In the genomic region with DNA sequence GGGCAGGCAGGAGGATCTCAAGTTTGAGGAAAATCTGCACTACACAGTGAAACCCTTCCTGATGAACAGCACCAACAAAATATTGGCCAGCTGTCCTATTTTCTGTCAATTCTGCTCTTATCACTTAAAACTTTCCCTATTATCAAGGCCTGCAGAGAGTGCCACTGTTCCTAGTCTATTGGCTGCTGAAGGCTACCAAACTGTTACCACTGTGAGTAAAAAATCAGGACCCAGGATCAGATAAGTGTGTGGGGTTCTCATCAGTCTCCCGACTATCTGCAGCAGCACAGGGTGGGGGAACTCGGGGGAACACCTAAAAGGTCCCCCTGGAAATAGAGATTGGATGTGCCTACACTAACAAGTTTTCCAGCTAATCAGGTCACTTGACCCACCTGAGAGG, we compare ENCODE assay signal across 10 mouse cellular contexts. TPM values are rescaled to one million over a fixed set of nuclear protein-coding genes. Genes with fewer than 3 reads are reported as not detected.
DNase-seq lines count a peak whose midpoint lies in the region; ATAC-seq lines count a peak whose summit lies in the region.
"Had no signal": no experiment of that assay in that cellular context is flagged by ENCODE, and none has a peak within 500 bp of the region (broad histone marks: within the 10 kb centered on the region; RNA-seq: fewer than 3 reads in every experiment).

No protein-coding gene starts in this region.

- peak overlapping the region; percentile 100; the same call in 1 of the 2 replicates for H3K9ac ChIP-seq in heart, embryonic 13.5 days
- peak overlapping the region; percentile 45 for H3K9ac ChIP-seq in limb, embryonic 13.5 days
- H3K9ac ChIP-seq in stomach, embryonic 15.5 days: no peak overlapping the region

- intact Hi-C loops in heart, postnatal 14 days (cut with DNase I): loop anchor here (2.0 to 10.0 kb wide), 2 partner anchors 16 to 270 kb away; a partner anchor contains a TSS

- H3K9me3 ChIP-seq in heart, embryonic 13.5 days: no peaks in the 10 kb centered on the region
- H3K9me3 ChIP-seq in megakaryocyte, embryonic 14.5 days: no peaks in the 10 kb centered on the region
- H3K9me3 ChIP-seq in limb, embryonic 13.5 days: no peaks in the 10 kb centered on the region
- H3K9me3 ChIP-seq in stomach, embryonic 15.5 days: no peaks in the 10 kb centered on the region

- WGBS in heart, embryonic 13.5 days: 28% methylated on average over 2 of the region's 2 CpGs
- 78% methylated on average over 2 of the region's 2 CpGs for WGBS in limb, embryonic 13.5 days
- 56% methylated on average over 2 of the region's 2 CpGs for WGBS in stomach, embryonic 15.5 days

- no peak overlapping the region for H3K27ac ChIP-seq in heart, embryonic 13.5 days (replicated peaks)
- no peak overlapping the region for H3K27ac ChIP-seq in limb, embryonic 13.5 days
- no peak overlapping the region for H3K27ac ChIP-seq in stomach, embryonic 15.5 days

- no peaks in the 10 kb centered on the region for H3K27me3 ChIP-seq in heart, embryonic 13.5 days (replicated peaks)
- no peaks in the 10 kb centered on the region for H3K27me3 ChIP-seq in megakaryocyte, embryonic 14.5 days (replicated peaks)
- H3K27me3 ChIP-seq in limb, embryonic 13.5 days: no peaks in the 10 kb centered on the region
- no peaks in the 10 kb centered on the region for H3K27me3 ChIP-seq in stomach, embryonic 15.5 days (replicated peaks)

- peaks cover 14% of the 10 kb centered on the region for H3K36me3 ChIP-seq in heart, embryonic 13.5 days
- H3K36me3 ChIP-seq in megakaryocyte, embryonic 14.5 days (replicated peaks; ENCODE audit: low read length): peaks cover 43% of the 10 kb centered on the region
- peaks cover 24% of the 10 kb centered on the region for H3K36me3 ChIP-seq in limb, embryonic 13.5 days
- 0 out of 2 replicates have a peak, but pooled peaks cover 3% of the 10 kb centered on the region for H3K36me3 ChIP-seq in stomach, embryonic 15.5 days

- ATAC-seq in heart, embryonic 13.5 days (ENCODE audit: extremely low read depth, insufficient number of reproducible peaks, low FRiP score, low TSS enrichment): no peak
- ATAC-seq in megakaryocyte, adult 5-6 weeks (ENCODE audit: poor library complexity, severe bottlenecking): no peak
- ATAC-seq in limb, embryonic 13.5 days (ENCODE audit: low FRiP score, low read depth): no peak
- no peak for ATAC-seq in stomach, embryonic 15.5 days (ENCODE audit: insufficient read depth, low FRiP score, low read depth)
- no peak for ATAC-seq in cerebellum, adult (ENCODE audit: insufficient number of reproducible peaks, low FRiP score, low TSS enrichment)

- peaks cover 75% of the 10 kb centered on the region for H3K4me1 ChIP-seq in heart, embryonic 13.5 days
- H3K4me1 ChIP-seq in megakaryocyte, embryonic 14.5 days: peaks cover 88% of the 10 kb centered on the region
- peaks cover 46% of the 10 kb centered on the region for H3K4me1 ChIP-seq in limb, embryonic 13.5 days
- H3K4me1 ChIP-seq in stomach, embryonic 15.5 days: peaks cover 55% of the 10 kb centered on the region

- DNase-seq in heart, postnatal 14 days: no peak
- DNase-seq in cerebellum, postnatal 25 days: no peak
- DNase-seq: cerebellum, adult 9-11 months; left cerebral cortex, postnatal 4 days had no signal

- H3K4me2 ChIP-seq in heart, embryonic 13.5 days: peak overlapping the region; percentile 96
- H3K4me2 ChIP-seq in limb, embryonic 13.5 days (replicated peaks): peak overlapping the region; percentile 94
- H3K4me2 ChIP-seq in stomach, embryonic 15.5 days: peak overlapping the region; percentile 71

- H3K4me3 ChIP-seq in heart, embryonic 13.5 days: peak overlapping the region; percentile 100
- H3K4me3 ChIP-seq in megakaryocyte, embryonic 14.5 days (replicated peaks): peak overlapping the region; percentile 40
- H3K4me3 ChIP-seq in limb, embryonic 13.5 days: peak overlapping the region; percentile 100
- H3K4me3 ChIP-seq in stomach, embryonic 15.5 days (replicated peaks): no peak overlapping the region; the same call in 1 of the 2 replicates

RNA-seq across cellular contexts. Expression of a gene that starts 2.9 kb away (rescaled TPM):
- polyA plus RNA-seq in heart, embryonic 13.5 days (2015; fragmentation: Nextera tagmentation; extraction: Ambion mirVana): 582 and 610 TPM in 2 replicates
- total RNA-seq in heart, postnatal 14 days (2021): 100 to 1,000 TPM; 273 to 286 TPM
- polyA plus RNA-seq in megakaryocyte, embryonic 14.5 days (2012; ENCODE audit: insufficient read depth, low replicate concordance): 222 and 240 TPM in 2 replicates
- 312 and 325 TPM in 2 replicates for total RNA-seq in megakaryocyte, adult 5-6 weeks (2015)
- total RNA-seq in megakaryocyte, adult 5-6 weeks (2017): 342 and 408 TPM in 2 replicates
- 702 and 716 TPM in 2 replicates for polyA plus RNA-seq in limb, embryonic 13.5 days (2015; fragmentation: Nextera tagmentation; extraction: Ambion mirVana)
- 666 and 701 TPM in 2 replicates for polyA plus RNA-seq in stomach, embryonic 15.5 days (2015; fragmentation: Nextera tagmentation; extraction: Ambion mirVana)

RNA-seq across cellular contexts. Expression of a gene that starts 17.0 kb away (rescaled TPM):
- polyA plus RNA-seq in heart, embryonic 13.5 days (2015; fragmentation: Nextera tagmentation; extraction: Ambion mirVana): 22.6 and 23.1 TPM in 2 replicates
- total RNA-seq in heart, postnatal 14 days (2021): 1 to 10 TPM; 7.9 to 8.2 TPM
- 11.5 and 33.5 TPM in 2 replicates for polyA plus RNA-seq in megakaryocyte, embryonic 14.5 days (2012; ENCODE audit: insufficient read depth, low replicate concordance)
- 8.3 and 8.6 TPM in 2 replicates for total RNA-seq in megakaryocyte, adult 5-6 weeks (2015)
- total RNA-seq in megakaryocyte, adult 5-6 weeks (2017): 7.2 and 8.7 TPM in 2 replicates
- 34.1 and 37.4 TPM in 2 replicates for polyA plus RNA-seq in limb, embryonic 13.5 days (2015; fragmentation: Nextera tagmentation; extraction: Ambion mirVana)
- polyA plus RNA-seq in stomach, embryonic 15.5 days (2015; fragmentation: Nextera tagmentation; extraction: Ambion mirVana): 27.7 and 29.2 TPM in 2 replicates

RNA-seq across cellular contexts. Expression of a gene that starts 22.9 kb away (rescaled TPM):
- 105 and 117 TPM in 2 replicates for polyA plus RNA-seq in heart, embryonic 13.5 days (2015; fragmentation: Nextera tagmentation; extraction: Ambion mirVana)
- total RNA-seq in heart, postnatal 14 days (2021): 10 to 100 TPM; 91.5 to 95.2 TPM
- 22.0 and 34.5 TPM in 2 replicates for polyA plus RNA-seq in megakaryocyte, embryonic 14.5 days (2012; ENCODE audit: insufficient read depth, low replicate concordance)
- 14.7 and 17.6 TPM in 2 replicates for total RNA-seq in megakaryocyte, adult 5-6 weeks (2015)
- total RNA-seq in megakaryocyte, adult 5-6 weeks (2017): 35.3 and 36.2 TPM in 2 replicates
- 90.5 and 91.5 TPM in 2 replicates for polyA plus RNA-seq in limb, embryonic 13.5 days (2015; fragmentation: Nextera tagmentation; extraction: Ambion mirVana)
- 84.4 and 90.4 TPM in 2 replicates for polyA plus RNA-seq in stomach, embryonic 15.5 days (2015; fragmentation: Nextera tagmentation; extraction: Ambion mirVana)

RNA-seq across cellular contexts. Expression of a gene that starts 33.2 kb away (rescaled TPM):
- polyA plus RNA-seq in heart, embryonic 13.5 days (2015; fragmentation: Nextera tagmentation; extraction: Ambion mirVana): 114 and 123 TPM in 2 replicates
- 10 to 100 TPM; 79.4 to 83.8 TPM for total RNA-seq in heart, postnatal 14 days (2021)
- 19.3 TPM in 1 of 2 replicates, not detected in the other for polyA plus RNA-seq in megakaryocyte, embryonic 14.5 days (2012; ENCODE audit: insufficient read depth, low replicate concordance)
- 20.6 and 25.1 TPM in 2 replicates for total RNA-seq in megakaryocyte, adult 5-6 weeks (2015)
- 13.8 and 20.1 TPM in 2 replicates for total RNA-seq in megakaryocyte, adult 5-6 weeks (2017)
- polyA plus RNA-seq in limb, embryonic 13.5 days (2015; fragmentation: Nextera tagmentation; extraction: Ambion mirVana): 136 and 138 TPM in 2 replicates
- 115 and 121 TPM in 2 replicates for polyA plus RNA-seq in stomach, embryonic 15.5 days (2015; fragmentation: Nextera tagmentation; extraction: Ambion mirVana)

RNA-seq across cellular contexts. Expression of a gene that starts 42.2 kb away (rescaled TPM):
- 0.06 and 0.28 TPM in 2 replicates for polyA plus RNA-seq in heart, embryonic 13.5 days (2015; fragmentation: Nextera tagmentation; extraction: Ambion mirVana)
- total RNA-seq in heart, postnatal 14 days (2021): 1 to 10 TPM; 1.1 TPM
- polyA plus RNA-seq in megakaryocyte, embryonic 14.5 days (2012; ENCODE audit: insufficient read depth, low replicate concordance): 0.03 TPM in 1 of 2 replicates, not detected in the other
- total RNA-seq in megakaryocyte, adult 5-6 weeks (2015): not detected in 2 replicates
- not detected in 2 replicates for total RNA-seq in megakaryocyte, adult 5-6 weeks (2017)
- polyA plus RNA-seq in limb, embryonic 13.5 days (2015; fragmentation: Nextera tagmentation; extraction: Ambion mirVana): 0.25 and 0.47 TPM in 2 replicates
- polyA plus RNA-seq in stomach, embryonic 15.5 days (2015; fragmentation: Nextera tagmentation; extraction: Ambion mirVana): 1.2 and 1.7 TPM in 2 replicates
